Mouse (Mus musculus): ENCODE measurements around the gene Celsr3. TPM values are rescaled to one million over a fixed set of nuclear protein-coding genes. Genes with fewer than 3 reads are reported as not detected.

Gene Celsr3
- total RNA-seq, 2 experiments from 2014 or later, result 3.6 to 4.1 TPM

DNA sequence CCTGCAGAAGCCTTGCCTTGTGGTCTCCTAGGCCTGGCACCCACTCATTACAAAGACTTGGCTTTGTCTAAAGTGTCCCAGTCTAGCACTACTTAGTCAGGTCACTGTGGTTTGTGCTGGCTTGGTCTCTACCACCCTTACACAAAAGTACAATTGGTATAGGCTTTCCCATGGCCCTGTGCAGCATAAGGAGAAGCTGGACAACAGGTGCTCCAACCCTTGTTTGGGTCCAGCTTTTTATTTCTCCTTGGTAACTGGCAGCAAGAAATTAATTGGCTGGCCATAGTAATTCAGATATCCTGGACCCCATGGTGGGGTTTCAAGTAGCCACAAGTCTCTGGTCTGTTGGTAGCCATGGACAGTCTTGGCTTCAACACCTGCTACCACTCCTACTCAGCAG is 19.7 kb upstream of the Celsr3 start:
- DNase-seq (ENCODE audit: low spot score in 2 of 2), result no peak

- DNase-seq (ENCODE audit: low spot score in 2 of 2), result no peak
Measured at GRCm38 (mm10) chr9:108806831-108807230, 19.3 kb upstream of the Celsr3 start.

- DNase-seq (ENCODE audit: low spot score in 2 of 2), result no peak
Measured at GRCm38 (mm10) chr9:108807674-108808073, 18.4 kb upstream of the Celsr3 start.

DNA sequence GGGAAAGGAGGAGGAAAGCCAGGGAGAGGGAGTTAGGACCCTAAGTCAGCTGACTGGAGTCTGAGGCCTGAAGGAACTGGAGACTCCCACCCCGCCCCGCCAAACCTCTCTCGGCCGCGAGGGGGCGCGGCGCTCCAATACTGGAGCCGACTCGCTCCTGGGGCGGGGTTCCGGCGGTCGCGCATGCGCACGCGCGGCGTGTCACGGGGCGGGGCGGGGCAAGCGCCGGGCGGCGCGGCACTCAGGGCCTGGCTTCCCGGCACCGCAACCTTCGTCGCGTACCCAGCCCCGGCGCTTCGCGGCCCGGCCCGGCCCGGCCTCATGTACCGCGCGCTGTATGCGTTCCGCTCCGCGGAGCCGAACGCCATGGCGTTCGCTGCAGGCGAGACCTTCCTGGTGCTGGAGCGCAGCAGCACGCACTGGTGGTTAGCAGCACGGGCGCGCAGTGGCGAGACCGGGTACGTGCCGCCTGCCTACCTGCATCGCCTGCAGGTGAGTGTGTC is 17.9 kb upstream of the Celsr3 start, which contains the start of gene Nckipsd:
Gene Nckipsd, plus strand, starts transcription at position 206 of the 503 bp plus-strand sequence.
- peak; percentile 97 to 99 for DNase-seq (ENCODE audit: low spot score in 2 of 2)

GRCm38 (mm10) chr9:108809188-108809587 is 16.9 kb upstream of the Celsr3 start:
- no peak for DNase-seq (ENCODE audit: low spot score in 2 of 2)

- no peak for DNase-seq (ENCODE audit: low spot score in 2 of 2)
Measured at GRCm38 (mm10) chr9:108809723-108810122, 16.4 kb upstream of the Celsr3 start.

- DNase-seq (ENCODE audit: low spot score in 2 of 2), result no peak
Measured at GRCm38 (mm10) chr9:108810516-108810915, 15.6 kb upstream of the Celsr3 start.

DNA sequence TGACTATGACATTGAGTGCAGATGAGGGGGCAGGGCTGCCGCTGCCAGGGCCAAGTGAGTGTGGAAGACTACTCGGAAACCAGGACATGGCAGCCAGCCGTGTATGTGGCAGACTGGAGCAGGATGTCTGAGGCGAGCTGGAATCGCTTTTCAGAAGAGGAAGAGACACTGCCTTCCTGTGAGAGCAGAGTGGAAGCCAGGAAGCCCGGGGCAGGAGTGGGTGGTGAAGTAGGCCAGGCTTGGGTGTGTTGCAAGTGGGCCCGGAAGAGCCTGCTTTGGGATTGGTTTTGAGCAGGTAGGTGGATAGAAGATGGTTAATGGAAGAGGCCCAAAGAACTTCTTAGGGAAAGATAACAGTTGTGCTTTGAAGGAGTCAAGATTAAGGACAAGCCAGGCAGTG is 10.6 kb upstream of the Celsr3 start:
- DNase-seq (ENCODE audit: low spot score in 2 of 2), result no peak

- DNase-seq (ENCODE audit: low spot score in 2 of 2), result peak; percentile 46 to 61
Measured at GRCm38 (mm10) chr9:108819495-108819894, 6.6 kb upstream of the Celsr3 start.

DNA sequence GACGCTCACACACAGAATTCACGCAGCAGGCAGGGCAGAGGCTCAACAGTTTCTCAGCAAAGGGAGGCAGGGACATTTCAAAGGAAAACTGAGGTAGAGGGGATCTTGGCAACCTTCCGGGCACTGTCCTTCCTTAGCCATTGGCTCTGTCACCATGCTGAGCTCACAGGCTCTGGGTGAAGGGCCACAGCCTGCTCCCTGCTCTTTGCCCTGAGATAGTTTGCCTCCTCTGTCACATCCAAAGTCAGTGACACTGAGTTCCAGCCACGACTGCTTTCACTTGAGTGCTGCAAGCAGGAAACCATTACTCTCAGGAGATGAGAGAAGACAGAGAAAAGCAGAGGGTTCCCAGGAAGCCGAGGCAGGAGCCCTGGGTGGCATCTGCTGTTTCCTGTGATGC is 6.0 kb upstream of the Celsr3 start:
- DNase-seq (ENCODE audit: low spot score in 2 of 2), result no peak

DNA sequence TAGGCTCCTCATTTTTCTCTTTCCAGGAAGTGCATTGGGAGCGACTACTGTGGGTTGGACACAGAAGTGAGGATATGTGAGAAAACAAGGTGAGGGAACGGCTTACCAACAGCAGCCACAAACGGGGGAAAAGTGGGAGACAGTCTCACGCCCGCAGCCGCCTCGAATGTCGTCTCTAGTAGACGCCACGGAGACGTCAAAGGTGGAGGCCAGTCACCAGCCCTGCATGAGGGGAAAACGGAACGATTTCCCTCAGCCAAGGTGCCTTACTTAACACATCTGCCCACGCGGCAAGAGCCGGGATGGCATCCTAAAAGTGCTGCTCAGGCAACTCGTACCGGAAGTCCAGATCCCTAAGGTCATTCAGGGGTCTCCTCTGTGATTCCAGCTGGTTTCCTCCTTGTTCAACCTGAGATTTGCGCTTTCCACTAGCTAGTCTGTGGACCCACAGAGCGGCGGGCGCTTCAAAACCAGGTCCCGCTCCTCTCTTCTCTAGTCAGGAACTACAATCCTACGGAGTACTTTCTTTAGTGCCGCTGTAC is 1.9 kb upstream of the Celsr3 start:
- DNase-seq (ENCODE audit: low spot score in 2 of 2), result no peak

GRCm38 (mm10) chr9:108824755-108825413 is 1.2 kb upstream of the Celsr3 start:
- DNase-seq (ENCODE audit: low spot score in 2 of 2), result peak in 1 of 2 experiments; percentile 25

GRCm38 (mm10) chr9:108826700-108827340 is 700 bp downstream of the Celsr3 start:
- peak; percentile 83 to 87 for DNase-seq (ENCODE audit: low spot score in 2 of 2)

DNA sequence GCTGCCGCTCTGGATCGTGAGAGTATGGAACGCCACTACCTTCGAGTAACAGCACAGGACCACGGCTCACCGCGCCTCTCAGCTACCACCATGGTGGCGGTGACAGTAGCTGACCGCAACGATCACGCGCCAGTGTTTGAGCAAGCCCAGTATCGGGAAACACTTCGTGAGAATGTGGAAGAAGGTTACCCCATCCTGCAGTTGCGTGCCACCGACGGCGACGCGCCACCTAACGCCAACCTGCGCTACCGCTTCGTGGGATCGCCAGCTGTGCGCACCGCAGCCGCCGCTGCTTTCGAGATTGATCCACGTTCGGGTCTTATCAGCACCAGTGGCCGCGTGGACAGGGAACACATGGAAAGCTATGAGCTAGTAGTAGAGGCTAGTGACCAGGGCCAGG is 1.3 kb downstream of the Celsr3 start:
- DNase-seq (ENCODE audit: low spot score in 2 of 2), result no peak

DNA sequence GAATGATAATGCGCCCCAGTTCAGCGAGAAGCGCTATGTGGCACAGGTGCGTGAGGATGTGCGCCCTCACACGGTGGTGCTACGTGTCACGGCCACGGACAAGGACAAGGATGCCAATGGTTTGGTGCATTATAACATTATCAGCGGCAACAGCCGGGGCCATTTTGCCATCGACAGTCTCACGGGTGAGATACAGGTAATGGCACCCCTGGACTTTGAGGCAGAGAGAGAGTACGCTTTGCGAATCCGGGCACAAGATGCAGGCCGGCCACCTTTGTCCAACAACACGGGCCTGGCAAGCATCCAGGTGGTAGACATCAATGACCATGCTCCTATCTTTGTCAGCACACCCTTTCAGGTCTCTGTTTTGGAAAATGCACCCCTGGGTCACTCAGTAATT is 1.8 kb downstream of the Celsr3 start:
- DNase-seq (ENCODE audit: low spot score in 2 of 2), result no peak

DNA sequence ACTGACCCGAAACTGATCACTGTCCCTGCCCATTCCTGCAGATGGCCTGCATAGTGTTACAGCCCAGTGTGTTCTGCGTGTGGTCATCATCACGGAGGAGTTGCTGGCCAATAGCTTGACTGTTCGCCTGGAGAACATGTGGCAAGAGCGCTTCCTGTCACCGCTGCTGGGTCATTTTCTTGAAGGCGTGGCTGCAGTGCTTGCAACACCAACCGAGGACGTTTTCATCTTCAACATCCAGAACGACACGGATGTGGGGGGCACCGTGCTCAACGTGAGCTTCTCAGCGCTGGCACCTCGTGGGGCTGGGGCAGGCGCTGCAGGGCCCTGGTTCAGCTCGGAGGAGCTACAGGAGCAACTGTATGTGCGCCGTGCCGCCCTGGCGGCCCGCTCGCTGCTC is 5.5 kb downstream of the Celsr3 start:
- DNase-seq (ENCODE audit: low spot score in 2 of 2), result no peak

DNA sequence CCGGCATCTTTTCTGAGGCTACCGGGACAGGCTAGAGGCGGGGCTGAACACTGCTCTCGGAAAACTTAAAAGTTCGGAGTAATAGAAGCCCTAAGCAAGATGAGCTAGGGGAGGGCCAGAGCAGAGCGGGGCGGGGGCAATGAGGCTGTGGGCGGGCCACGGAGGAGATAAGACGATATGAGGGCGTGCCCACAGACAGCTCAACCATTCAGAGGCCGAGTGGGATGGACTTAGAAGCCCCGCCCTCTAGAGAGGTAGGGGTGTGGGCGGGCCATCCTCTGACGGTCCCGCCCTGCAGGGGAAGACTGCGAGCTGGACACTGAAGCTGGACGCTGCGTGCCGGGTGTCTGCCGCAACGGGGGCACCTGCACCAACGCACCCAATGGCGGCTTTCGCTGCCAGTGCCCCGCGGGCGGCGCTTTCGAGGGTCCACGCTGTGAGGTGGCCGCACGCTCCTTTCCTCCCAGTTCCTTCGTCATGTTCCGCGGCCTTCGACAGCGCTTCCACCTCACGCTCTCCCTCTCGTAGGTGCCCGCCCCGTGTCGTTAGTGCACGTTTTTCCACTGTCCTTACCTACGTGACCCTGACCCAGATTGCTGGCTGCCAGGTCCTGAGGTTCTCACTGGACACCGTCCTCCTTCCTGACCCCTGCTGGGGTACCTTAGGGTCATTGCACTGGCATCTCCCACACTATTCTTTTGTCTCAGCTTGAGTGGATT is 6.4 kb downstream of the Celsr3 start:
- peak; percentile 79 to 81 for DNase-seq (ENCODE audit: low spot score in 2 of 2)

GRCm38 (mm10) chr9:108842989-108843388 is 16.9 kb downstream of the Celsr3 start:
- DNase-seq (ENCODE audit: low spot score in 2 of 2), result no peak

DNA sequence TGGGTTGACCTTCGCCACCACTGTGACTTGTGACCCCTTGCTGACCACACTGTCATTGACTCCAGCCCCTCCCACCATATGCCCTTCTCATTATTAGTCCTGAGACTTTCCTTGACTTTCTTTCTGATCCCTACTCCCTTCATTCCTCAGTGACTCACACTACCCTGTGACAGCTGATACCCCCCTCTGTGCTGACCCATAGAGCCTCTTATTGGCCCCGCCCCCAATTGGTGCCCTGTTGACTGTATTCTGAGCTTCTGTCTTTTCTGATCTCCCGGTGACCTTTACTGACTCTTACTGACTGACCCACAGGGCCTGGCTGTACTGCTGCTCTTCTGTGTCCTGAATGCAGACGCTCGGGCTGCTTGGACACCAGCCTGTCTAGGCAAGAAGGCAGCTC is 19.3 kb downstream of the Celsr3 start:
- DNase-seq (ENCODE audit: low spot score in 2 of 2), result no peak

- DNase-seq (ENCODE audit: low spot score in 2 of 2), result no peak
Measured at GRCm38 (mm10) chr9:108847374-108847773, 21.3 kb downstream of the Celsr3 start.

- DNase-seq (ENCODE audit: low spot score in 2 of 2), result no peak
Measured at GRCm38 (mm10) chr9:108848419-108848818, 22.3 kb downstream of the Celsr3 start.

- DNase-seq (ENCODE audit: low spot score in 2 of 2), result no peak
Measured at GRCm38 (mm10) chr9:108852976-108853375, 26.9 kb downstream of the Celsr3 start, which contains the start of gene Slc26a6. Slc26a6 (plus strand) TSS chr9:108853283.
